In the genomic region with DNA sequence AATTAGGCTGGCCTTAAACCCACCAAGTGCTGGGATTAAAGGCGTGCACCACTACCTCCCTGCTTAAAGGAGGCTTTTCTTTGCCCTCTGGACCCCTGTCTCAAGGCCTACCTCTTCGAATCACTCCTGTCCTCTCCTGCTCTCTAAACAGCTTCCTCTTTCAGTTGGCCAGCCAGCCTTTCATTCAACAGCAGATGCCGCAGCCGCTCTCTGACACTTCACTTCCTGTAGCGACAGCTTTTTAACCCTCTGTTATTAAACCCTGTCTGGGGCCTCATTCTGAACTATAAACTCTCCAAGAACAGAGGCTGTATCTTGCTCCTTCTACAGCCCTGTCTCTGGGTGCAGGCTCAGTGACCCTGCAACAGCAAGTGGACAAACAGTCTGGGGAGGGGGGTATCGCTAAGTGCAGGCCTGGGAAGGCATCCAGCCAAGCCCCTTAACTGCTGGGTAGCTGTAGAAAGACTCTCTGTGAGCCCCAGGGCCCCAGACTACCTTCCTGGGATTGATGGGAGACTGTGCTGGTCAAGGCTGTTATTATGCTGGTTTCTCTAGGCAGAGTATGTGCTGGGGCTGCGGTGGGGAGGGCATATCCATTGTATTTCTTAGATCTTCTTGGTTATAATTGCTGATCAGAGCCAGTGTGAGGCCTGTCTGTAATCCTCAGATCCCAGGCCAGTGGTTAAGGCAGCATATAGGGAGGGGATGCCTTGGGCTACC, we compare ENCODE assay signal across 9 mouse cellular contexts. TPM values are rescaled to one million over a fixed set of nuclear protein-coding genes. Genes with fewer than 3 reads are reported as not detected.
DNase-seq lines count a peak whose midpoint lies in the region; ATAC-seq and TF ChIP-seq lines count a peak whose summit lies in the region.
"Had no signal": no experiment of that assay in that cellular context is flagged by ENCODE, and none has a peak within 500 bp of the region (broad histone marks: within the 10 kb centered on the region; RNA-seq: fewer than 3 reads in every experiment).

No protein-coding gene starts in this region.

- H3K4me1 ChIP-seq in lung, adult 2 months (ENCODE audit: control insufficient read depth, insufficient read depth, low read length): peaks cover 5% of the 10 kb centered on the region; the same call in 1 of the 2 replicates

- no peak for TF ChIP-seq CTCF in lung, adult 2 months (IDR thresholded peaks at IDR 0.05; ENCODE audit: insufficient read depth, low read length)

- 32% methylated on average over 7 of the region's 7 CpGs for WGBS in lung, adult 2 months

- ATAC-seq in erythroid progenitor cell, adult 5-6 weeks (replicated peaks; ENCODE audit: low FRiP score, poor library complexity, severe bottlenecking): no peak

- no peak for TF ChIP-seq POLR2A in lung, adult 2 months (IDR thresholded peaks at IDR 0.05; ENCODE audit: borderline replicate concordance, extremely low read depth, low read depth, low read length)

- no peak overlapping the region for H3K4me3 ChIP-seq in lung, adult 2 months (replicated peaks; ENCODE audit: extremely low read depth, low read depth, low read length)
- H3K4me3 ChIP-seq: neural tube, embryonic 12.5 days had no signal

- DNase-seq in lung, adult 18-20 months: peak; percentile 26 to 33
- DNase-seq in lung, adult 2 months: no peak
- DNase-seq in heart, adult 9 months (ENCODE audit: low spot score in 2 of 2): peak; percentile 29 to 54
- DNase-seq in kidney, adult 8-10 months: peak; percentile 17 to 23
- DNase-seq in lung, postnatal 14 days: peak; percentile 37
- DNase-seq in spleen, postnatal 36 days (ENCODE audit: low spot score in 2 of 2): peak; percentile 77 to 80
- DNase-seq in frontal cortex, postnatal 36 days (ENCODE audit: low spot score in 2 of 2): no peak

RNA-seq across cellular contexts. Expression of a gene that starts 13.7 kb away (rescaled TPM):
- polyA plus RNA-seq in lung, adult 2 months (2012; rRNA removed): 9.5 and 14.5 TPM in 2 replicates
- total RNA-seq in erythroid progenitor cell, adult 5-6 weeks (2015; ENCODE audit: low replicate concordance): 9.2 and 10.5 TPM in 2 replicates
- 14.8 and 27.9 TPM in 2 replicates for total RNA-seq in erythroid progenitor cell, adult 5-6 weeks (2017; ENCODE audit: low replicate concordance)

RNA-seq across cellular contexts. Expression of a gene that starts 34.4 kb away (rescaled TPM):
- polyA plus RNA-seq in lung, adult 2 months (2012; rRNA removed): 62.3 and 84.1 TPM in 2 replicates
- 7.9 and 9.2 TPM in 2 replicates for total RNA-seq in erythroid progenitor cell, adult 5-6 weeks (2015; ENCODE audit: low replicate concordance)
- total RNA-seq in erythroid progenitor cell, adult 5-6 weeks (2017; ENCODE audit: low replicate concordance): 4.4 and 6.7 TPM in 2 replicates

Comparison
In these comparisons a context has a peak if more than half of its experiments do, and no peak if none do; other contexts are left out.
1. DNase-seq: peak in lung, adult 18-20 months (2 of 2), heart, adult 9 months (2 of 2), kidney, adult 8-10 months (2 of 2), lung, postnatal 14 days (single experiment) and spleen, postnatal 36 days (2 of 2); none in lung, adult 2 months (single experiment) and frontal cortex, postnatal 36 days (0 of 2).